Mouse (Mus musculus) kidney, embryonic 14.5 days (tissue): ENCODE results near the gene Hdgf. TPM values are rescaled to one million over a fixed set of nuclear protein-coding genes. Genes with fewer than 3 reads are reported as not detected.

Experiments
- ATAC-seq: fragments of 200-750 bp; cut with Nextera tagmentation; 2 replicates; pipeline ENCODE4 v1.8.0; 2017; ENCODE audit warnings: moderate number of reproducible peaks, mild to moderate bottlenecking, moderate TSS enrichment, moderate library complexity; ENCODE audit not compliant: low FRiP score, low TSS enrichment
- H3K27ac ChIP-seq: fragments of 300-500 bp; sonication (generic); 2 replicates; pipeline ENCODE4 v1.5.1; 2014; ENCODE audit warnings: low read depth, mild to moderate bottlenecking, low read length, moderate library complexity, mixed read lengths
- H3K27me3 ChIP-seq: fragments of 300-500 bp; sonication (generic); 2 replicates; pipeline ENCODE4 v1.6.1; 2014; ENCODE audit warnings: mild to moderate bottlenecking, low read length; ENCODE audit not compliant: control insufficient read depth, insufficient read depth
- H3K36me3 ChIP-seq: fragments of 300-500 bp; sonication (generic); 2 replicates; pipeline ENCODE4 v1.6.1; 2014; ENCODE audit warnings: low read length, mixed read lengths; ENCODE audit not compliant: control insufficient read depth, insufficient read depth
- H3K4me1 ChIP-seq: fragments of 300-500 bp; sonication (generic); 2 replicates; pipeline ENCODE4 v1.6.1; 2014; ENCODE audit warnings: low read length, mixed read lengths; ENCODE audit not compliant: control insufficient read depth, insufficient read depth
- H3K4me2 ChIP-seq: fragments of 300-500 bp; sonication (generic); replicated peaks from 2 replicates; pipeline ENCODE4 v1.6.1; 2014; ENCODE audit warnings: low read depth, mild to moderate bottlenecking, low read length
- H3K4me3 ChIP-seq: fragments of 300-500 bp; sonication (generic); 2 replicates; pipeline ENCODE4 v1.5.1; 2014; ENCODE audit warnings: mild to moderate bottlenecking, low read length
- H3K9ac ChIP-seq: fragments of 300-500 bp; sonication (generic); 2 replicates; pipeline ENCODE4 v1.6.1; 2014; ENCODE audit warnings: low read depth, mild to moderate bottlenecking, low read length, moderate library complexity
- H3K9me3 ChIP-seq: fragments of 300-500 bp; sonication (generic); 2 replicates; pipeline ENCODE4 v1.6.1; 2016; ENCODE audit warnings: low read length; ENCODE audit not compliant: control insufficient read depth
- WGBS: fragments of 180-500 bp; shearing (Covaris S2); extraction: QIAGEN DNeasy Blood & Tissue Kit; methylation state at CpG from one replicate; pipeline ENCODE4 v1.1.7; 2014; 5-methylcytosine and 5-hydroxymethylcytosine counted together
- polyA plus RNA-seq: library from polyadenylated mRNA; unstranded; fragments of >200 nt; fragmentation: Nextera tagmentation; extraction: Ambion mirVana; gene quantifications from 2 replicates; pipeline ENCODE4 v1.2.1, GENCODE M21; 2014

Gene Hdgf
- polyA plus RNA-seq, 1 experiment from 2014 or later, result 254 TPM

DNA sequence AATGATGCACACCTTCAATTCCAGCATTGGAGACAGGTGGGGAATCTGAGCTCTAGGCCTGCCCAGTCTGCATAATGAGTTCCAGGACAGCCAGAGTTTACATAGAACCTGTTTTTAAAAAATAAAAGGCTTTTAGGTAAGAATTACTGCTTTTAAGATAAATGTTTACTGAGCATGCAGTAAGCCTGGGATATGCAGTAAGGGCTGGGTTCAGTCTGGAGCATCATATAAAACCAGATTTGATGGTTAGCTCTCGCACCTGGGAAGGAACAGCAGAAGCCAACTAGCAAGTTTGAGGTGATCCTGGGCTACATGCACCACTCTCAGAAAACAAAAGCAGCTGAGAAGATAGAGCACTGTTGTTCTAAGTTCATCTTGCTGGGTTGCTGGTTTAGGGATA is 12.4 kb downstream of the Hdgf start:
- WGBS, result 91% methylated on average over 1 of the region's 1 CpGs
- peaks cover 60% of the 10 kb centered on the region for H3K36me3 ChIP-seq

DNA sequence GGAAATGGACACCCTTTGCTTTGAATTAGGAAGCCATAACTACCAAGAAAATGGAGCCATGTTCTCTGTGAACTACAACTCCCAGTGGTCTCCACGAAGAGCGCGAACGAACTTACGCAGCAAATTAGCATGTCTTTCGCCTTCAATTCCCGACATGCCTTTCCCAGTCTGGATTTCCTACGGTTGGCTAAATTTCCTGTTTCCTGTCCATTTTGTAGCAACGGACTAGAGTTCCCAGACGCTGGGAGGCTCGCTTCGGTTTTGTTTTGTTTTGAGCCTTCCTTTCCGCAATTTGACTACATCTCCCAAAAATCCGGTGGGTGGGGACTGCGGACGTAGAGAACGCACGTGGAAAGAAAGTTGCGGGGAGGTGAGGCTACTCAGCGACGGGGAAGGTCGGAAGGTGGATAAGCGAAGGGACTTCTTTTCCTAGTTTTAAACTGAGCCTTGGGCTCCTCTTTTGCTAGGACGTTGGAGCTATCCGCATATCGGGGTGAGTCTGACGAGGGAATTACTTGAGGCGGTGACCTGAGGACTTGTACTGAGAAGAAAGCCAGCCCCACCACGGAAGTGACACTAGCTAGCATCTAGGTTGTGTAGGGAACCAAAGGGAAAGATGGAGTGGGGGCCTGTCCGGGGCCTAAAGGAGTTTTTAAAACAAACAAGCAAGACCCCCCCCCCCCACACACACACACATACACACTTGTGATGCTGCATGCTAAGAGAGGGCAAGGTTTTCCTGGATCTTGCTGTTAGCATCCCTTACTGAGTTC is 13.4 kb downstream of the Hdgf start, which contains the start of gene Mrpl24:
Gene Mrpl24 (plus strand): TSS at position 171 of the 773 bp plus-strand sequence.
- Histone ChIP-seq H3K4me1 (no peaks in the 10 kb centered on the region), H3K36me3 (peaks cover 60% of the 10 kb centered on the region), H3K9me3 (no peaks in the 10 kb centered on the region), H3K27me3 (no peaks in the 10 kb centered on the region), H3K27ac (peak within 1 kb of the TSS; percentile 90), H3K4me2 (peak within 1 kb of the TSS; percentile 76), H3K4me3 (peak within 1 kb of the TSS; percentile 63), H3K9ac (peak within 1 kb of the TSS; percentile 79)
- under 1% methylated on average over 30 of the region's 30 CpGs for WGBS
- peak; percentile 84 for ATAC-seq

More for the DNA sequence above, 12.4 kb downstream of the Hdgf start:
- no peaks in the 10 kb centered on the region for H3K9me3 ChIP-seq
- no peak overlapping the region for H3K27ac ChIP-seq
- ATAC-seq, result no peak
- H3K4me3 ChIP-seq, result no peak overlapping the region
- no peak overlapping the region for H3K9ac ChIP-seq
- H3K4me1 ChIP-seq, result no peaks in the 10 kb centered on the region
- no peak overlapping the region for H3K4me2 ChIP-seq
- H3K27me3 ChIP-seq, result no peaks in the 10 kb centered on the region

DNA sequence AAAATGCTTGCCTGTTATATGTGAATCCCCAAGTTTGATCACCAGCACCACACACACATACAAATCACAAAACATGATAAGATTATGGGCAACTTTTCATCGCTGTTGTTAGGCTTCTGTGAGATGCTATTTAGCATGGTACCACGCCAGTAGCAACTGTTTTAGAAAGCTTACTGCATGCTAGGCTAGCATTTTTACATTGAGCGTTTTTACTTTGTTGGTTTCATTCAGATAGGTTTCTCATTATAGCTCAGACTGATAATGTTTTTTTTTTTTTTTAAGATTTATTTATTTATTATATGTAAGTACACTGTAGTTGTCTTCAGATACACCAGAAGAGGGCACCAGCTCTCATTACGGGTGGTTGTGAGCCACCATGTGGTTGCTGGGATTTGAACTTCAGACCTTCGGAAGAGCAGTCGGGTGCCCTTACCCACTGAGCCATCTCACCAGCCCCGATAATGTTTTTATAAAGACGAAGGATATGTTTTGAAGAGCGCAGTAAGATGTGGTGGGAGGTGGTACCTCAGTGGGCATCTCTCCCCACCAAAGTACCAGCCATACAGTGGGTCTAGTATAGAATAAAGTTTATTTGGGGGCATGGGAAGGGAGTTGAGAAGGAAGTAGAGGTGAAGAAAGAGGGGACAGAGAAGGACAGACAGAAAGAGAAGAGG is 14.3 kb downstream of the Hdgf start:
- ATAC-seq, result no peak
- 70% methylated on average over 9 of the region's 9 CpGs for WGBS
- Histone ChIP-seq H3K9me3 (no peaks in the 10 kb centered on the region), H3K4me1 (no peaks in the 10 kb centered on the region), H3K4me2 (peak overlapping the region; percentile 76), H3K9ac (peak overlapping the region; percentile 79; the same call in 1 of the 2 replicates), H3K27ac (no peak overlapping the region), H3K4me3 (peak overlapping the region; percentile 63), H3K36me3 (peaks cover 59% of the 10 kb centered on the region), H3K27me3 (no peaks in the 10 kb centered on the region)

- H3K4me1 ChIP-seq, result peaks cover 3% of the 10 kb centered on the region; the same call in 1 of the 2 replicates
Measured at GRCm38 (mm10) chr3:87924996-87925395, 18.9 kb downstream of the Hdgf start.

DNA sequence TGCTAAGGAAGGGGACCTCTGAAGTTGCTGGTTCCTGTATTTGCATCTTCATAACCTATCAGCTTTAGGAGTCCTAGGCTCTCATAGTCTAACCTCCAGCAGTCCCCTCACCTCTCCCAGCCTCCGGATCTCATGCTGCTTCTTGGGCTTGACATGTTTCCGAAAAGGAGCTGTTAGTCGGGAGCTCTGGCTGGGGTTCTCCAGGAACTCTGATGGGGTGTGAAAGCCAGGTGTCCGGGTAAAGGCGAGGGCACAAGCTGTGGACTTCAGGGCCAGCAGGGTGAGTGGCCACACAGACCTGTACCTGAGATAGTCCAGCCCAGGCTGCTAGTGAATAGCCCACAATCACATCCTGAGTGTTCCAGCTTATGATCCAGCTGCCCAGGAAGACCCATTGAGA is 21.3 kb downstream of the Hdgf start:
- Histone ChIP-seq H3K4me3 (no peak overlapping the region), H3K4me2 (no peak overlapping the region), H3K9me3 (no peaks in the 10 kb centered on the region), H3K36me3 (peaks cover 62% of the 10 kb centered on the region), H3K4me1 (peaks cover 3% of the 10 kb centered on the region; the same call in 1 of the 2 replicates), H3K27ac (no peak overlapping the region), H3K9ac (no peak overlapping the region), H3K27me3 (no peaks in the 10 kb centered on the region)
- ATAC-seq, result no peak
- WGBS, result 92% methylated on average over 5 of the region's 5 CpGs

More at GRCm38 (mm10) chr3:87924996-87925395, 18.9 kb downstream of the Hdgf start:
- no peak overlapping the region for H3K27ac ChIP-seq
- no peak for ATAC-seq
- no peaks in the 10 kb centered on the region for H3K27me3 ChIP-seq
- no peak overlapping the region for H3K4me3 ChIP-seq
- WGBS, result 89% methylated on average over 7 of the region's 7 CpGs
- no peak overlapping the region for H3K4me2 ChIP-seq
- no peaks in the 10 kb centered on the region for H3K9me3 ChIP-seq
- H3K36me3 ChIP-seq, result peaks cover 63% of the 10 kb centered on the region
- H3K9ac ChIP-seq, result no peak overlapping the region

DNA sequence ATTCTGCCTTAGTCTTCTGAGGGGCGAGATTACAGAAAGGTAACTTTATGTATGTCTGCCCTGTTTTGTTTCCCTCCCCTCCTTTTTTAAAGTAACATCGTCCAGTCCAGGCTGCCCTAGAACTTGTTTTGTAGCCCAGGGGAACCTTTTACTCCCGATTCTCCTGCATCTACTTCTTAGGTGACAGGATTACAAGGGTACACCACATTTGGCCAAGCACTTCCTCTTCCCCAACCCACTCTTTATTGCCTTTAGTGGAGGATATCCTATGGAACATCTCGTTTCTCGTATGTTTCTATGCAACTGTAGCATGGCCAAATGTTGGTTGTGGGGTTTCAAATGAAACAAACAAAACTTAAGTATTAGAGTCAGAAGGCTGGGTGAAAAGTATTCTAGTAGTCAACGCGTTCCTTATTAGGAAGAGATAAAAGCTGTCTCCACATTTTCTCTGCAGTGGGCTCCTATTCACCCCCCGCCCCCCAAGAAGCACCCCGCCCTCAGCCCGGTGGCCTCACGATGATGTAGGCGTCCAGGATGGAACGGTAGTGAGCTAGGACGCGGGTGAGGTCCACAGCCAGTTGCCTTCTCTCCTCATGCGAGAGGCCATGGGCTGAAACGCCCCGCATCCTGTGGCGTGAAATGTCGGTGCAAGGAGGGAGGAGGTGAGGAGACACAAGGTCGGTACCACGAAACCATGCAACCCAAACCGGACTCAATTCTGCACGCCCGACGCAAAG is 23.4 kb downstream of the Hdgf start:
- H3K27me3 ChIP-seq, result no peaks in the 10 kb centered on the region
- no peaks in the 10 kb centered on the region for H3K9me3 ChIP-seq
- H3K4me3 ChIP-seq, result peak overlapping the region; percentile 63
- peaks cover 60% of the 10 kb centered on the region for H3K36me3 ChIP-seq
- H3K27ac ChIP-seq, result peak overlapping the region; percentile 85
- H3K9ac ChIP-seq, result peak overlapping the region; percentile 83
- H3K4me1 ChIP-seq, result peaks cover 5% of the 10 kb centered on the region; the same call in 1 of the 2 replicates
- peak overlapping the region; percentile 79 for H3K4me2 ChIP-seq
- ATAC-seq, result peak; percentile 60
- WGBS, result 5% methylated on average over 26 of the region's 26 CpGs

DNA sequence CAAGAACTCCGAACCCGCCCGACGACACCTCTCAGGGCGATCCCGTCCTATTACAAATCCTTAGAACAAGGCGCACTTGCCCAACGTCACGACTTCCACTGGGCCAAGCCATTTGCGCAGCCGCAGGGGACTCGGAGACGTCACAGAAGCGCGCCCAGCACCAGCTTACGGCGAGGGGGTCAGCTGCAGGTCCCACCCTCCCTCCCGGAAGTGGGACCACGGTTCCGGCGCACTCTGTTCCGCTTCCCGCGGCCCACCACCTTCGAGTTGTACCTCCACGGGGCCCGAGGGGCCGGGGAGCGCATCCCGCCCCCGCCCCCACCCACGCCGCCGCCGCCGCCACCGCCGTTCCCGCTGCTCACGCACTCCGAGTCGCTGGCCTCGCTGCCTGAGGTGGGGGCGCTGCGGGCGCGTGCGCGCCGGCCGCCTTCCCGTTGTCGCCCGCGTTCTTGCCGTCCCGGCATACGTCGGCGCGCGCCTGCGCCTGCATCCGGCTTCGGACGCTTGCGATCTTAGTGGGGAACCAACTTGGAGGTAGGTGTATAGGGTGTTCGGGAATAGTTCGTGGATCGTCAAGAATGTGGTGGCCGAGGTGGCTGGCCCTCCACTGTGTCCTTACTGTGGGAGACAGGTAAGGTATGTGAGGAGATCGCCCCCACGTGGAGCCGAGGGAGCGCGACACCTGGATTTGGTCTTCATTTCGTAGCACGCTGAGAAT is 24.1 kb downstream of the Hdgf start, which contains the start of the genes Isg20l2 and Rrnad1:
Gene Isg20l2 (plus strand): TSS at position 237 of the 718 bp plus-strand sequence.
Gene Rrnad1 (minus strand): TSS at position 640 of the 718 bp plus-strand sequence.
- under 1% methylated on average over 69 of the region's 78 CpGs for WGBS
- Histone ChIP-seq H3K4me2 (peak within 1 kb of the TSS; percentile 79), H3K27ac (peak within 1 kb of the TSS; percentile 85), H3K9ac (peak within 1 kb of the TSS; percentile 83), H3K4me1 (peaks cover 7% of the 10 kb centered on the region; the same call in 1 of the 2 replicates), H3K27me3 (no peaks in the 10 kb centered on the region), H3K4me3 (peak within 1 kb of the TSS; percentile 63), H3K36me3 (peaks cover 60% of the 10 kb centered on the region), H3K9me3 (no peaks in the 10 kb centered on the region)
- peak; percentile 98 for ATAC-seq

DNA sequence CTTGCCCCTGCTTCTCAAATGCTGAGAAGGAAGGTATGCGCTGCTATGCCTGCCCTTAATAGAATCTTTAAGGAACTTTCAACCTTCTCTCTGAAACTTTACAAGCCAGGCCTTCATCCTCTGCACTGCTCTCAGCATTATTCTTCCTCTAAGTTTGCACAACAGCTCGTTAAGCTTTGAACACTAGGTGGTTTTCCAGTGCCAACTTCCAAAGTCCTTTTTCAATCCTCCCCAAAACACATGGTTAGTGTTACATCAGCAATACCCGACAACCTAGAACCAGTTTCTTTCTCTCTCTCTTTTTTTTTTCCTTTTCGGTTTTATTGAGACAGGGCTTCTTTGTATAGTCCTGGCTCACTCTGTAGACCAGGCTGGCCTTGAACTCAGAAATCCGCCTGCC is 27.9 kb downstream of the Hdgf start:
- H3K27ac ChIP-seq, result no peak overlapping the region
- no peaks in the 10 kb centered on the region for H3K9me3 ChIP-seq
- H3K4me3 ChIP-seq, result no peak overlapping the region
- H3K9ac ChIP-seq, result no peak overlapping the region
- peaks cover 62% of the 10 kb centered on the region for H3K36me3 ChIP-seq
- no peaks in the 10 kb centered on the region for H3K27me3 ChIP-seq
- ATAC-seq, result no peak
- WGBS, result 87% methylated on average over 5 of the region's 5 CpGs
- no peak overlapping the region for H3K4me2 ChIP-seq
- H3K4me1 ChIP-seq, result peaks cover 13% of the 10 kb centered on the region; the same call in 1 of the 2 replicates
